Mouse (Mus musculus): Measurements from ENCODE around the gene Car12. TPM values are rescaled to one million over a fixed set of nuclear protein-coding genes. Genes with fewer than 3 reads are reported as not detected.
"Not testable (repeated sequence)": the region's sequence is repeated elsewhere in the genome, so short reads cannot be mapped to it uniquely, and the experiment has no call there.

Gene Car12
- polyA plus RNA-seq, 1 experiment from 2014 or later = 0.59 TPM

- H3K9ac ChIP-seq; H3K4me3 ChIP-seq; H3K27me3 ChIP-seq (replicated peaks); ATAC-seq (ENCODE audit: extremely low read depth, insufficient number of reproducible peaks, low FRiP score, low TSS enrichment); H3K9me3 ChIP-seq; H3K4me1 ChIP-seq; H3K27ac ChIP-seq (replicated peaks); H3K4me2 ChIP-seq: not testable (repeated sequence)
- 44% methylated on average over 1 of the region's 3 CpGs for WGBS
- peaks cover 10% of the 10 kb centered on the region; the same call in 1 of the 2 replicates for H3K36me3 ChIP-seq
These were observed 71.1 kb downstream of the Car12 start for GRCm38 (mm10) chr9:66784552-66784951.

- H3K36me3 ChIP-seq = peaks cover 15% of the 10 kb centered on the region; the same call in 1 of the 2 replicates
- H3K27me3 ChIP-seq (replicated peaks) = no peaks in the 10 kb centered on the region
- WGBS = 11% methylated on average over 2 of the region's 2 CpGs
- no peaks in the 10 kb centered on the region for H3K9me3 ChIP-seq
- H3K27ac ChIP-seq (replicated peaks) = no peak overlapping the region
- H3K9ac ChIP-seq = no peak overlapping the region
- H3K4me1 ChIP-seq = no peaks in the 10 kb centered on the region
- no peak overlapping the region for H3K4me2 ChIP-seq
- no peak overlapping the region for H3K4me3 ChIP-seq
- ATAC-seq (ENCODE audit: extremely low read depth, insufficient number of reproducible peaks, low FRiP score, low TSS enrichment) = no peak
These were observed 74.3 kb downstream of the Car12 start for GRCm38 (mm10) chr9:66787821-66788220.

- WGBS = 2% methylated on average over 43 of the region's 43 CpGs
- Histone ChIP-seq H3K36me3 (peaks cover 8% of the 10 kb centered on the region; the same call in 1 of the 2 replicates), H3K4me3 (peak overlapping the region; percentile 82), H3K4me2 (peak overlapping the region; percentile 92), H3K27me3 (replicated peaks) (no peaks in the 10 kb centered on the region), H3K9me3 (no peaks in the 10 kb centered on the region), H3K27ac (replicated peaks) (peak overlapping the region; percentile 96), H3K4me1 (peaks cover 15% of the 10 kb centered on the region), H3K9ac (peak overlapping the region; percentile 89)
- ATAC-seq (ENCODE audit: extremely low read depth, insufficient number of reproducible peaks, low FRiP score, low TSS enrichment) = peak; percentile 7; the same call in 1 of the 2 replicates
These were observed 81.4 kb downstream of the Car12 start for GRCm38 (mm10) chr9:66794629-66795463.

GRCm38 (mm10) chr9:66795464-66796324, 82.2 kb downstream of the Car12 start, which contains the start of gene Aph1b:
Gene Aph1b (minus strand): TSS chr9:66795490.
- ATAC-seq (ENCODE audit: extremely low read depth, insufficient number of reproducible peaks, low FRiP score, low TSS enrichment) = peak; percentile 97
- Histone ChIP-seq H3K9ac (peak within 1 kb of the TSS; percentile 89), H3K36me3 (no peaks in the 10 kb centered on the region), H3K27ac (replicated peaks) (peak within 1 kb of the TSS; percentile 96), H3K9me3 (no peaks in the 10 kb centered on the region), H3K4me3 (peak within 1 kb of the TSS; percentile 82), H3K4me1 (peaks cover 15% of the 10 kb centered on the region), H3K27me3 (replicated peaks) (no peaks in the 10 kb centered on the region), H3K4me2 (peak within 1 kb of the TSS; percentile 92)
- under 1% methylated on average over 42 of the region's 42 CpGs for WGBS

GRCm38 (mm10) chr9:66796739-66797138, 83.3 kb downstream of the Car12 start, which contains the start of gene Gm10647:
Gene Gm10647 (plus strand): TSS chr9:66797039.
- H3K27me3 ChIP-seq (replicated peaks) = no peaks in the 10 kb centered on the region
- no peak for ATAC-seq (ENCODE audit: extremely low read depth, insufficient number of reproducible peaks, low FRiP score, low TSS enrichment)
- peak within 1 kb of the TSS; percentile 96 for H3K27ac ChIP-seq (replicated peaks)
- peak within 1 kb of the TSS; percentile 89 for H3K9ac ChIP-seq
- 79% methylated on average over 5 of the region's 5 CpGs for WGBS
- no peaks in the 10 kb centered on the region for H3K9me3 ChIP-seq
- peak within 1 kb of the TSS; percentile 82 for H3K4me3 ChIP-seq
- peak within 1 kb of the TSS; percentile 92 for H3K4me2 ChIP-seq
- H3K4me1 ChIP-seq = peaks cover 18% of the 10 kb centered on the region
- H3K36me3 ChIP-seq = no peaks in the 10 kb centered on the region

- H3K27ac ChIP-seq (replicated peaks) = no peak overlapping the region
- no peak for ATAC-seq (ENCODE audit: extremely low read depth, insufficient number of reproducible peaks, low FRiP score, low TSS enrichment)
- peak overlapping the region; percentile 53 for H3K4me2 ChIP-seq
- H3K36me3 ChIP-seq = no peaks in the 10 kb centered on the region
- peaks cover 11% of the 10 kb centered on the region for H3K4me1 ChIP-seq
- H3K27me3 ChIP-seq (replicated peaks) = peaks cover 21% of the 10 kb centered on the region
- H3K4me3 ChIP-seq = 0 out of 2 replicates have a peak overlapping the region, but pooled peaks have one; percentile 13
- H3K9me3 ChIP-seq = no peaks in the 10 kb centered on the region
- H3K9ac ChIP-seq = peak overlapping the region; percentile 8
- WGBS = 32% methylated on average over 12 of the region's 12 CpGs
These were observed 88.5 kb downstream of the Car12 start for GRCm38 (mm10) chr9:66801947-66802346.

GRCm38 (mm10) chr9:66805951-66806350, 92.5 kb downstream of the Car12 start:
- Histone ChIP-seq H3K4me2 (peak overlapping the region; percentile 67), H3K9ac (peak overlapping the region; percentile 61), H3K27me3 (replicated peaks) (peaks cover 32% of the 10 kb centered on the region), H3K4me3 (peak overlapping the region; percentile 47), H3K4me1 (peaks cover 11% of the 10 kb centered on the region)
- not testable (repeated sequence) for H3K36me3 ChIP-seq; ATAC-seq (ENCODE audit: extremely low read depth, insufficient number of reproducible peaks, low FRiP score, low TSS enrichment); H3K27ac ChIP-seq (replicated peaks); H3K9me3 ChIP-seq
- WGBS = 5% methylated on average over 33 of the region's 37 CpGs

GRCm38 (mm10) chr9:66813392-66813791, 99.9 kb downstream of the Car12 start:
- H3K27me3 ChIP-seq (replicated peaks) = peaks cover 3% of the 10 kb centered on the region; the same call in 1 of the 2 replicates
- no peak overlapping the region for H3K27ac ChIP-seq (replicated peaks)
- no peak overlapping the region for H3K4me2 ChIP-seq
- no peaks in the 10 kb centered on the region for H3K9me3 ChIP-seq
- no peak overlapping the region for H3K9ac ChIP-seq
- H3K4me3 ChIP-seq = no peak overlapping the region
- no peaks in the 10 kb centered on the region for H3K36me3 ChIP-seq
- WGBS = 29% methylated on average over 2 of the region's 2 CpGs
- no peaks in the 10 kb centered on the region for H3K4me1 ChIP-seq
- ATAC-seq (ENCODE audit: extremely low read depth, insufficient number of reproducible peaks, low FRiP score, low TSS enrichment) = no peak

Other genes with a start within 250 kb of the Car12 start
- gene Fbxl22, start 199.1 kb upstream of the Car12 start, polyA plus RNA-seq (2015; fragmentation: Nextera tagmentation; extraction: Ambion mirVana) = 65.3 and 66.9 TPM in 2 replicates
- 39.1 and 41.3 TPM in 2 replicates for gene Usp3, start 120.5 kb upstream of the Car12 start, polyA plus RNA-seq (2015; fragmentation: Nextera tagmentation; extraction: Ambion mirVana)
- 6.5 and 7.5 TPM in 2 replicates for gene Aph1b, start 81.8 kb downstream of the Car12 start, polyA plus RNA-seq (2015; fragmentation: Nextera tagmentation; extraction: Ambion mirVana)
- 0.48 and 0.78 TPM in 2 replicates for gene Gm10647, start 83.4 kb downstream of the Car12 start, polyA plus RNA-seq (2015; fragmentation: Nextera tagmentation; extraction: Ambion mirVana)
- 1.7 and 1.8 TPM in 2 replicates for gene Aph1c, start 121.0 kb downstream of the Car12 start, polyA plus RNA-seq (2015; fragmentation: Nextera tagmentation; extraction: Ambion mirVana)
- gene Rab8b, start 206.0 kb downstream of the Car12 start, polyA plus RNA-seq (2015; fragmentation: Nextera tagmentation; extraction: Ambion mirVana) = 15.1 and 17.1 TPM in 2 replicates
- gene Rps27l, start 232.4 kb downstream of the Car12 start, polyA plus RNA-seq (2015; fragmentation: Nextera tagmentation; extraction: Ambion mirVana) = 523 and 569 TPM in 2 replicates

All from heart, embryonic 13.5 days (tissue).